Mouse (Mus musculus) E14TG2a.4 (cell line): ENCODE data around the gene Gm960.

Source experiments
- CTCF ChIP-seq: conservative IDR thresholded peaks from 2 replicates; pipeline ENCODE4 v1.5.1; 2014; ENCODE audit warnings: low read length
- NANOG ChIP-seq: IDR thresholded peaks from 2 replicates; pipeline ENCODE4 v1.6.1; 2014; ENCODE audit warnings: borderline replicate concordance, low read length, mixed read lengths
- POU5F1 ChIP-seq: IDR thresholded peaks from 2 replicates; pipeline ENCODE4 v1.6.1; 2014; ENCODE audit warnings: low read length, borderline replicate concordance

GRCm38 (mm10) chr19:4578799-4579198, 119.7 kb downstream of the Gm960 start:
- TF ChIP-seq CTCF, result no peak
- no peak for TF ChIP-seq POU5F1
- TF ChIP-seq NANOG, result no peak
